Mouse (Mus musculus) hindbrain, embryonic 11.5 days (tissue): ENCODE results near the gene Cbfb. TPM values are rescaled to one million over a fixed set of nuclear protein-coding genes. Genes with fewer than 3 reads are reported as not detected.

Experiments
- polyA plus RNA-seq: library from polyadenylated mRNA; unstranded; fragments of >200 nt; fragmentation: Nextera tagmentation; extraction: Ambion mirVana; gene quantifications from 2 replicates; pipeline ENCODE4 v1.2.1, GENCODE M21; 2014

Gene Cbfb
- polyA plus RNA-seq, 1 experiment from 2014 or later = 65.1 TPM

Other genes starting within 250 kb of the Cbfb start
- not detected in 2 replicates for gene Ces2e, start 244.4 kb upstream of the Cbfb start, polyA plus RNA-seq
- gene Ces2f, start 223.3 kb upstream of the Cbfb start, polyA plus RNA-seq = not detected in 2 replicates
- not detected in 2 replicates for gene Ces2g, start 209.0 kb upstream of the Cbfb start, polyA plus RNA-seq
- not detected in 2 replicates for gene Ces2h, start 169.8 kb upstream of the Cbfb start, polyA plus RNA-seq
- not detected in 2 replicates for gene Ces3a, start 122.1 kb upstream of the Cbfb start, polyA plus RNA-seq
- not detected in 2 replicates for gene Ces3b, start 86.9 kb upstream of the Cbfb start, polyA plus RNA-seq
- not detected in 2 replicates for gene Ces4a, start 38.9 kb upstream of the Cbfb start, polyA plus RNA-seq
- gene D230025D16Rik, start 54.5 kb downstream of the Cbfb start, polyA plus RNA-seq = 33.2 and 34.1 TPM in 2 replicates
- 4.2 and 6.3 TPM in 2 replicates for gene B3gnt9, start 84.5 kb downstream of the Cbfb start, polyA plus RNA-seq
- gene Tradd, start 93.9 kb downstream of the Cbfb start, polyA plus RNA-seq = 13.5 and 14.3 TPM in 2 replicates
- gene Fbxl8, start 94.0 kb downstream of the Cbfb start, polyA plus RNA-seq = 0.78 and 1.4 TPM in 2 replicates
- 0.21 and 0.52 TPM in 2 replicates for gene Hsf4, start 99.1 kb downstream of the Cbfb start, polyA plus RNA-seq
- 2.7 and 3.1 TPM in 2 replicates for gene Nol3, start 105.5 kb downstream of the Cbfb start, polyA plus RNA-seq
- gene 4931428F04Rik, start 119.2 kb downstream of the Cbfb start, polyA plus RNA-seq = 31.7 and 40.2 TPM in 2 replicates
- 6.0 and 10.0 TPM in 2 replicates for gene Exoc3l, start 125.4 kb downstream of the Cbfb start, polyA plus RNA-seq
- 96.7 and 97.1 TPM in 2 replicates for gene E2f4, start 127.0 kb downstream of the Cbfb start, polyA plus RNA-seq
- 1.7 and 2.6 TPM in 2 replicates for gene Elmo3, start 134.9 kb downstream of the Cbfb start, polyA plus RNA-seq
- gene Lrrc29, start 155.6 kb downstream of the Cbfb start, polyA plus RNA-seq = 0.98 and 1.2 TPM in 2 replicates
- 102 and 105 TPM in 2 replicates for gene Tmem208, start 155.7 kb downstream of the Cbfb start, polyA plus RNA-seq
- gene Fhod1, start 177.3 kb downstream of the Cbfb start, polyA plus RNA-seq = 1.8 and 3.6 TPM in 2 replicates
- 3.9 and 4.5 TPM in 2 replicates for gene Slc9a5, start 178.2 kb downstream of the Cbfb start, polyA plus RNA-seq
- gene Plekhg4, start 202.6 kb downstream of the Cbfb start, polyA plus RNA-seq = 0.26 and 0.73 TPM in 2 replicates
- gene Kctd19, start 242.8 kb downstream of the Cbfb start, polyA plus RNA-seq = 0.14 TPM in 1 of 2 replicates, not detected in the other
- 2.8 and 3.0 TPM in 2 replicates for gene Lrrc36, start 242.9 kb downstream of the Cbfb start, polyA plus RNA-seq